Mouse (Mus musculus) kidney, adult 8-10 months (tissue): ENCODE data around the gene Mvd.

Experiments
- DNase-seq, 2 experiments: peaks; one replicate each; pipeline ENCODE4 v3.0.0; 2022

Mvd gene

DNA sequence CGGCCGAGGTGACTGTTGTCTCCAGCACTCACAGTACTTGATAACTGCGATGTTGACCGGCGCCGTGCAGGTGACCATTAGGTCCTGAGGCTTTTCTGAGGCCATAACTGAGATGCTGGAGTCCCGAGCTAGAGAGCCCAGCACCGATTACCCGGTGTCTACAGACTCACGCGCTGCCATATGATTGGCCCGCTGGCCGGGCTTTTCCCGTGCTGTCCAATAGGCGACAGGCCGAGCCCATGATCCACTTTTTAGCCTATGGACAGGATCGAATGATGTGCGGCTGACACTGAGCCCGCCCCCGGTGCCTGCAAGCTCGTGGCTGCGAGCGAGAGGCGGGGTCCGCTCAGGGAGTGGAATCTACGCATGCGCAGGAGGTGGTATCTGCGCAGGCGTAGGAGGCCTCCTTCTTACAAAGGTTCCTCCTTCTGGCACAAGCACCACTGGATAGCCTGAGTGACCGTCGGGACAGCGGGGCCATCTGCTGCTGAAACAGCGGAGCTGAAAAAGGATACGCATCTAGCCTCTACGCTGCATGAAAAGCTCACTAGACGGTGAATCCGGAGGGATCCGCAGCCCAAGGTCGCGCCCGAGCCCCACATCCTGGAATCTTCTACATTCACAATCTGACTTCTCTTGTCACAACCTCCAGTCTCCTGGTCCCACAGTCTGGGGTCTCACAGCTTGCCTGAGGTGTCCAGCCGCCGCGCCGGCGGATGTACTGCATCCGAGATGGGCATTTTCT, at the start of gene Mvd:
Mvd (minus strand) TSS at position 161 of the 745 bp plus-strand sequence.
- peak; percentile 99 for DNase-seq

DNA sequence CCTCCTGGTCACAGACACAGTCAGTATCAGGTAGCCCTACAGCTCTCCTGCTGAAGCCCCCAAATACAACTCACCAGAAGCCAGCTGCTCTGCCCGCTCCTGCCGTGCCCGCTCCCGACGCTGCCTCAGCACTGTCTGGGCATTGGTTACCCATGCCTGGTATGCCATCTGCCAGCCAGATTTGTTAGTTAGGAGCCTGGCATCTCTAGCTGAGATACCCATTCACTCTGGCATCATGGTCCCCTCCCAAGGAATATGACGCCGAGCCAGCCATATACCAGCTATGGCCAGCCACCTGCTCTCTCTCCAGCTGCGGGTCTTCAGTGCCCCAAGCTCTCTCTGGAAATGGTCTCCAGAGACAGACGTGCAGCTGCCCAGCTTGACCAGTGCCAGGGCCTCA, 45.2 kb upstream of the Mvd start:
- no peak for DNase-seq

DNA sequence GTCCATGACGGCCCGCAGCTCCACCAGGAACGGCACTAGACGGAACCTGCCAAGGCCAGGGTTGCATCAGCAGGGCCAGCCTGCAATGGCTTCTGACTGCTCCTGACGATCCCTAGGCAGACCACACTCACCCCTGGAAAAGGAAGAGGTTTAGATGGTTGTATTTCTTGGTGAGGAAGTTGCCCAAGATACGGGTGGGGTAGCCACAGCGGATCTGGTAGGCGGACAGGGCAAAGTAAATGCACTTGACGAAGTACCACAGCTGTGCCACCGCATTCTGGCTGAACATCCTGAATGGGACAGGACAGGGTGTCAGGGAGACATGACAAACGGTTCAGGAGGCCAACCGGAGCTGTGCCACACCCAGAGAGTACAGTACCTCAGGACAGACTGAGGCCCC, 41.6 kb upstream of the Mvd start:
- no peak for DNase-seq

DNA sequence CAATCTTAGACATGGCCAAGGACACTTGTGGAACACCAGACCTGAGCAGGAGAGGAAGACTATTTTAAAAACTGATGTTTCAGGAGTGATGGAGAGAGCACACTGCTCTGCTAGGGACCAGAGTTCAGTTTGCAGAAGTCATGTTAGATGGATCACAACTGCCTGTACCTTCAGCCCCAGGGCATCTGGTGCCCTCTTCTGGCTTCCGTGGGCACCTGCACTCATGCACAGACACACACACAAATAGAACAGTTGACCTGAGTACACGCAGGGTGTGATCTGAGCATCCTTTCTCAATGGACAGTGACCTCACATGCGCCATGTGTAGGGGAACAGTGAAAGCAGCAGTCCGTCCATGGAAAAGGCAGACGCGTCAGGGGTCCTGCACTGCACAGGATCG, 40.7 kb upstream of the Mvd start:
- no peak for DNase-seq

DNA sequence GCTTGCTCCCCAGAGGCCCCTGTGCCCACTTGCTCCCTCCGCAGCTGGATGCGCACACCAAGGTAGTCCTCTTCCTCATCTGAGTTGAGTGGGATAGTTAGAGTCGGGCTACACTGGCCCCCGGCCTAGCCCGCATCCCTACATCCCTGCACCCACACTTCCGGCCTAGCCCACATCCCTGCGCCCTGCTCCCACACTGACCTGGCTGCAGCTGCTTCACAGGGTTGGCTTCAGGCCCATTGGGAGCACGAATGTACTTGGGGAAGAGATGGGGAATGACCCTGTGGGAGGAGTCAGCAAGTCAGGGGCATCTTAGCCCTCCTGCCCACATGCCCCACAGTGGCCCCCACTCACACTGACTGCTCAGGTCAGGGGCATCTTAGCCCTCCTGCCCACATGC, 39.2 kb upstream of the Mvd start:
- no peak for DNase-seq

DNA sequence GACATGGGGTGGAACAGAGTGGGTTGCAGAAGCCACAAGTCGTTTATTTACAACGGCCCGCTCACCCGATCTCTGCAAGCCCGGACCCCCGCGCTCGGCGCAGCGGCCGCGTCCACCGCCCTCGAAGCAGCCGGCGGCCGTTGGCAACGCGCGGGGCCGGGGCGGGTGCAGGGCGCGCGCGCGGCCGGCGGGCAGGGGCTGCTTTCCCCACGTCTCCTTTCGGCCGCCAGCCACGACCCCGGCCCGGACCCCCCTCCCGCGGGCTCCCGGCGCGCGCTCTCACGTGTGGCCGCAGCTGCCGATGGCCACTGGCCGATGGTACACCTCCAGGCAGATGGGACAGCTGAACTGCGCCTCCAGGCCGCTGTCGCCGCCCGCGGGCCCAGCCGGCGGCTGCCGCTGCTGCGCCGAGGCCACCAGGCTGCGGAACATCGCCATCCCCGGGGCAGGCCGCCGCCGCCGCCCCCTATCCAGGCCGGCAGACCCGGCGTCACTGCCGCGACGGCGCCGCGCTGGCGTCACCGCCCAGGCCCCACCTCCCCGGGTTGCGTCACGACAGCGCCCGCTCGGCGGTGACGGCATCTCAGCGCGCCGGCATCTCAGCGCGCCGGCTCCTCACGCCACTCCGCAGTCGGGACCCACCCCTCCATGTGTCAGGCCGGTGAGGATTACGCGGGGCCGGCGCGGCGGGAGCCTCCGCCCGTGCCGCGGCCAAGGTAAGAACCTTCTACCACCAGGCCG, 32.5 kb upstream of the Mvd start, which contains the start of the genes Rnf166 and Ctu2:
Rnf166 (minus strand) TSS at position 485 of the 741 bp plus-strand sequence.
Ctu2 (plus strand) TSS at position 564 of the 741 bp plus-strand sequence.
- peak; percentile 77 to 87 for DNase-seq

DNA sequence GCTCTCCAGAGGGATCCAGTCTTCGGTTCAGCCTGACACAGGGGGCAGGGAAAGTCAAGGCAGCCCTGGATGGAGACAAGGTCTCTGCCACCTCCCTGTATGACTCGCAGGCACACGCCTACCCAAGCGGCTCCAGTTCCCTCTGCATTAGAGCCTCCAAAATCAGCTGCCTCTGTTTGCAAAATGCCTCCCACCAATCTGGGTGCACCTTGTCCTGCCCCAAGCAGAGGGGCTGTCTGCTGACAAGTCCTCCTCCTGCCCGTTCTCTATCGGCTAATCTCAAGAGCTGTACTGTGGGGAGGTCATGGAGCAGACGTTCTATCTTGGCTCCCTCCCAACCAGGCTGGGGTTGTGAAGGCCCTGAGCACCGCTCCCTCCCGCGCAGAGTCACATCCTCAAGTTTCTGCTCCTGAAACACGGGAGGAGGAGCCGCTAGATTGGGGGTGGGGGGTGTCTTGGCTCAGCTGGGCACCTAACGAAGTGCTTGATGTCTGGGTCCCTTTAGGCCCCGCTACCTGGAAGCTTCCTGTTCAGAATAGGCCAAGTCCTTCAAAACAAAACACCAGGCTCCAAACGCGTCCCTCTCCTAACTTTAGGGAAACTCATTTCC, 31.8 kb upstream of the Mvd start:
- peak; percentile 38 to 45 for DNase-seq

DNA sequence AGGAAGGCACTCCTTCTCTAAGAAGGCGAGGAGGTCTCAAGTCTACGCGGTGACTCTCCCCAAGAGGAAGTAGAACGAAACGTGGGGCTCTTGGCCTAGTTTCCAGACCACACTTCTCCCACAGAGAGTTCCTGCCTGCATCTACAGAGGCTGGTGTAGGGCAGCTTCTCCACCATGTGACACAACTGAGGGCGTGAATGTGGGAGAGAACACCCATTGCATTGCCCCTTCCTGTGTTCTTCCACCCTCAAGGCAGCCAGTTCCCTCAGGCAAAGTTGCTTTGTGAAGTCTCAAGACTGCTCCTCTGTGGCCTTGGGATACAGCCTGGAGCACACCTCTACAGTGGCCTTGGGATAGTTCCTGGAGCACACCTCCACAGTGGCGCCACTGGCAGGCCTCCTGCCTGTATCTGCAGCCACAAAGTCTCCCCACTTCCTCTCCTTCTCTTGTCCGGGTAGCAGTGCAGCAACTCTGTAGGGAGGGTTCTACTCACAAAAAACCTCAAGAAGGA, 30.7 kb upstream of the Mvd start:
- DNase-seq: no peak

DNA sequence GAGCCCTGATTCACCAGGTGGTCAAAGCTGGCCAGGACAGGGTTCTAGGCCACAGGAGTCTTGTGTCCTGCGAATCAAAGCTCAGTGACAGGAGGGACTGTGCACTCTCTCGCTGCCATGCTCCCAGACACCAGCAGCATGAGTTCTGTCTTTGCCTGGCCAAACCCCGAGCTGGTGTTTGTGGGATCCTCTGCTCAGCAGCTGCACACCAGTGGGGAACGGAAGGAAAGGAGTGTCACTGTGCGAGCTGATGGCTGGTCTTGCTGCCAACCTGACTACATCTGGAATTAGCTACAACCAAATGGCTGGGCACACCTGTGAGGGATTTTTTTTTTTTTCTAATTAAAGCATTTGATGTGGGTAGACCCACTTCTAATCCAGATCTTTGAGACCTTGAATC, 27.5 kb upstream of the Mvd start:
- no peak for DNase-seq

DNA sequence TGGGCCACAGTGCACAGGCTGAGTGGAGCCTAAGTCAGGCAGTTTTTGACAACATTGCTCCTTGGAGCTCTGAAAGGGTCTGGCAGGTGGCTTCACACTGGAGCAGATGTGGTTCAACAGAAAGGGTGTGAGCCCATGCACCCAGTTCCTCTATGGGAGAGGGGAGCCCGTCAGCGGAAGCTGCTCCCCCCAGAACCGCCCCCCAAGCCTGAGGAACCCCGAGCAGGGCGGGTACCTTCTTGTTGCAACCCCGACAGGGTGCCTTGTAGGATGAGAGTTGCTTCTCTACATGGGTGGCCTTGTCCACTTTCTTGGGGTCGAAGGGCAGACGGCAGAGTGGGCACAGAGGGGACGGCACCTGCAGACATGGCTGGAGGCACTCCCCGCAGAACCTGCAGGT, 26.7 kb upstream of the Mvd start:
- DNase-seq: no peak

DNA sequence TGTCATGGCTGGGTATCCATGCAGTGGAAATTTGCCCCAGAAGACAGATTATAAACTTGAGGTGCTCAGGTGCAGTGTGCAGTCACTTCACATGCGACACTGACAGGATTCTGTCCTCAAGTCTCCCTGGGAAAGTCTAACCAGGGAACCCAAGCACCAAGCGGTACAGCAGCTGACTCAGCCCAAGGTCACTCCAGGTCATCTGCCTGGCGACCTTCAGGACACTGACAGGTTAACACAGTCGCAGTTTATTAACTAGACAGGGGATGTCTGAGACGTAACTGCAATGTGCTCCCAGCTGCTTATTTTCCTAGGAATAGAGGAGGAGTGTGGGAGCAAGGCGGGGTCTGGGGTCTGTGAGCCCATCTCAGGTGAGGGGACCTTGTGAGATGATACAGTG, 26.2 kb upstream of the Mvd start:
- peak in 1 of 2 experiments; percentile 32 for DNase-seq

DNA sequence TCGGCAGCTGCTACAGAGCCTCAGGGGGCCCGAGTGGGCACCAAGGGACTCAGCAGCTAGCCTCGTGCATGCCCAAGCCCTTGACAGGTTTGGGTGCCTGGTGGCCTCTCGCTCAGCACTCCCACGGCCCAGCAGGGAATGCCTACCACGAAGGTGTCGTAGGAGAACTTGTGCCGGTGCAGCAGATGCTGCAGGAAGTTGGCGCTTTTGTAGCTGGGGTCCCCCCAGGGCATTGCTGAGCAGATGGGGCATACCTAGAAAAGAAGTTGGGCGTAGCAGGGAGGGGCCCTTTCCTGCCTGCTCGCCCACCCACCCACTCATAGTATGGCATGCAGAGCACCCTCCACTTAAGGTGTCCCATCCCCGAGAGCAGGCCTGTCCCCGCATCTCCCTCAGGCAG, 24.6 kb upstream of the Mvd start:
- DNase-seq: no peak

DNA sequence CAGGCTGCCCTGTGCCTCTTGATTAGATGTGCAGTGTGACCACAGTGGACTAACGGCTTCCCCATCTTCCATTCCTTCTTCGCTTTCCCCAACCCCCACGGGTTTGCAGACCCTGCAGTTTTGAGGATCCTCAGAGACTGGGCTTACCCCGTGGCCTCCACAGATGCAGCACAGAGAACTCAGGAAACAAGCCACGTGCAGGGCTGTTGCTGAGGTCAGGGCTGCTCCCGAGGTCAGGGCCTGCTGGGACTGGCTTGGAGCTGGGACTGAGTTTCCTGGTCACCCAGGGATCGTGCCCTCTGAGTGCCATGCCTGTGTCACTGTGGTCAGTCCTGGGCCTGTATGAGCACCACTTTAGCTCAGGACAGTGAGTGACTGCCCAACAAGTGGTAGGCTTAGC, 21.8 kb upstream of the Mvd start:
- no peak for DNase-seq

DNA sequence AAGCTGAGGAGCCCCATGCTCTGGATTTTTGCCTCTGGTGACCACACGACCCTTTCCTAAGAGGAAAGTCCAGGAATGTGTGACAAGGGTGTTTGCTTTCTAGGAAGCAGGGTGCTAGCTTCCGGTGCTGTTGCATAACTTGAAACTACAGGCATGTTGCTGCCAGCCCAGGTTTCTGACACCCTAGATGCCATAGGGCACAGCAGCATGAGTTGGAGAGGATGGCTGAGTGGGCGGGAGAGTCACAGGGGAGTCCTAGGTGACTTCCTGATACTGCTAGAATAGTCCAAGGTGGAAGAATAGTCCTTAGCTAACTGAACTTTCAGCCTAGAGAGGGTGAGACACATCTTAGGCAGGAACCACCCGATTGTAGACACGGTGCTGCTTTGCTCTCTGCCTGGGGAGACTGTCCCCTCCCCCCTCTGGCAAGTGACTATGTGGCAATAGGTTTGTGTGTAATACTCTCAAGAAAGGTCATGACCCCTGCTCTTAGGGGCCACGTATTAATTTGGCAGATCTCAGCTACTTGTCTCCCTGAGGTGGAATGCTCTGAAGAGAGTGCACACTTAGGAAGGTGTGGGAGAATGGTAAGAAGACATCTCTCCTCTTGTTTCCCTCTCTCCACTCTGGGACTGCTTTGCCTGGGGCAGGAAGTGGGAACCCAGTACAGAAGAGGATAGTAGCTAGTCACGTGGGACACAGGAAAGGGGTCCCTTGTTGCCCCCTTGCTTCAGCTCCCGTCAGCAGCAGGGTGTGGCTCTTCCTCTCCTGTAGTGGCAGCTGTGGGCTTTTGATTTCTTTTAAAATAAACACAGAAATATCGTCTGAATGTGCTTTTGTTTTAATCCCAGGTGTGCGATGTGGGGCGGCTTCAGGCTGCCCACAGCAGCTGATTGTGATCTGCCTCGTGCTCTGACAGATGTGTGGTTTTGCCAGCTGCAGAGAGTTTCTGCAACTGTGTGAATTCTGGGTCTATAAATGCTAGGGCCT, 20.7 kb upstream of the Mvd start:
- DNase-seq: peak in 1 of 2 experiments; percentile 25

DNA sequence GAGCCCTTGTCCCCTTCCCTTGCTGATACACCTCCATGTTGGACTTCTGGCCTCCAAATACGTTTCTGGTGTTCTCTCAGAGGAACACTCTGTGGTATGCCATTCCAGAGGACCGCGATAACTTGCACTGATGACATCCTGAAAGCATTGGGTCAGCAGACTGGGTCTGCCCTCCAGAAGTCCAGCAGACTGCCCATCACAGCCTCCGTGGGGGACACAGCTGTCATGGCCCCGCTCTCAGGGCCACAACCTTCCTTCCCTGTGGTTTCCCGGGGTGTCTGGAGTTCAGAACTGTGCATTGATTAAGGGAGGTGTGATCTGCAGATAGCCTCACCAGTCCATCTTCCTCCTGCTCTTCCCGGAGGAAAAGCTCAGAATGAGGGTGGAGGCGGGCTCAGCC, 19.3 kb upstream of the Mvd start:
- no peak for DNase-seq

DNA sequence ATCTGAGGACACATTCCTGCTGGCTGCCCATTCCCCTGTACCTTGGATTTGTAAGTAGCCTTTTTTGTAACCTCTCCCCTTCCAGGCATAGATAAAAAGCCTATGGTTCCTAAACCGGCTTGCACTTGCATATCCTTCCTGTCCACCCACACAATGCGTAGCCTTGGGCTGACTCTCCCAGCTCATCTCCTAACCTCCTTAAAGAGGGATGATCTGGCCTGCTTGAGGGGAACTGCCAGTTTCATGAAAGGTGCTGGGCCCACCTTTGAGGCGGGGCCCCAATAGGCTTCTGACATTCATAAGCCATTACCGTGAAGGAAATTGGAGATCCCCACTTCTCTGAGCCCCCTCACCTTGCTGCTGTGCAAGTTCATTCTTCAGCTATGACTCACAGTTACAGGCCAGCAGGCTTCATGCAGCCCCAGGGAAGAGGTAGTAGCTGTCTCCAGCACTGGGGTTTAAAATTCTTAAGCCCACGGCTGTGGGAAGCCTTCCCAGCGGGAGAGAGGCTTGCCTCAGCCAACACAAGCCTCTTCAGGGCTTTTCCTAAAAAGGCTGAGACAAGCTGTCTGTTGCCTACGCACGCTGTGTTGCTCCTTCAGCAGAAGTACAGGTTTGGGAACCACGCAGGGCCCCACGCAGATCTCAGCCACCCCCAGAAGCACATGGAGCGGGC, 18.4 kb upstream of the Mvd start:
- no peak for DNase-seq

DNA sequence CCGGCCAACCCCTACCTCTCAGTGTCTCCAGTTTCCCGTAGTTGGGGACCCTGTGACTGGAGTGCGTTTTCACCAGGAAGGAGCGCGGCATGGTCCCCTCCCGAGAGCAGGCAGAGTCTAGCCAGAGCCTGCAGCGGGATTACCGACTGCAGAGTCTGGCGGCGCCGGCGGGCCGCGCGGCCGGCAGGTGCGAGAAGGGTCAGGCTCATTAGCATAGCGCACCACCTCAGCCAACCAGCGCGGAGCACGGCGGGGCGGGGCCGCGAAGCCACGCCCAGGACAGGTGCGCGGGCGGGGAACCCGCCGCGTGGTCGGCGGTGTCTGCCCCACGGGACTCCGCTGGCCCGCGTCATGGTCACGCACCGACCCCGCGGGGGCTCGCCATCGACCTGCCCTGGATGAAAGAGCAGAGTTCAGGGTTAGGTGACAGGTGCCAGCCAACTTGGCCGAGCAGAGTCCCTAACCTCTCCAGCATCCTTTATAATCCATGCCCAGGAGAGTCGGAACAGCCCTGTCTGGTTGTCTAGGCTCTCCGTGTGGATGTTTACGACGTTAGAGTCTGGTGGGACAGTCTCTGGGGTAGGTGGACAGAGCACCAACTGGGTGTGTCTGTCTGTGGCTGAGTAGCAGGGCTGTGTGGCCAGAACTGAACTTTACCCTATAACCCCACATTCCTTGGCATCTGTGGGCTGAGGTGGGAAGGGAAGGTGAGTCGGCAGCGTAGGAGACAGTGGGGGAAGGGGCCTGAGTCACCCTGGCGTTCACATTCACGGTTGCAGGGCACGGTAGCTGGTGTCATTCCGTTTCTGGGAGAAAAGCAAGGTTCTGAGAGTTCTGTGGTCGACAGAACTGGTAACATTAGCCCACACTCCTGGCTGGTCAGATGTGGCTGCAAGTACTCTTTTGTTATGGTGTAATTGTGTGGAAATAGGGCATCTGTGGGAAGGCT, 17.6 kb upstream of the Mvd start, which contains the start of gene Snai3:
Snai3 (minus strand) TSS at position 210 of the 949 bp plus-strand sequence.
- peak; percentile 81 to 82 for DNase-seq

DNA sequence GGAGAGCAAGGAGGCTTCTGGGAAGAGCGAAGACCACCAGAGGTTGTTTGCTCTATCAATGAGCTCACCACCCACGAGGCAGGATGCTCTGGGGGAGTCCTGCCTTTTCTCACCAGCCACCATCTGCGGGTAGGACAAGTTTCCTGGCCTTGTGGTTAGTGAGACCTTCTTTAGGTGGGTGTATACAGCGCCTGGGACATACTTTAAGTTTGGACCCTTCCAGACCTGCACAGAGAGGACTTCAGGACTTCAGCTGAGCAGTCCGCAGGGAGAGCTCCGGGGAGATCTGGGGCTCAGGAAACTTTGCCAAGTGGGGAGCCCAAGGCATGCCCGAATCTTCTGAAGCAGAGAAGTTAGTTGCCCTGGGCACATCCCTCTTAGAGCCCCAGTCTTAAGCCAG, 16.8 kb upstream of the Mvd start:
- DNase-seq: no peak

DNA sequence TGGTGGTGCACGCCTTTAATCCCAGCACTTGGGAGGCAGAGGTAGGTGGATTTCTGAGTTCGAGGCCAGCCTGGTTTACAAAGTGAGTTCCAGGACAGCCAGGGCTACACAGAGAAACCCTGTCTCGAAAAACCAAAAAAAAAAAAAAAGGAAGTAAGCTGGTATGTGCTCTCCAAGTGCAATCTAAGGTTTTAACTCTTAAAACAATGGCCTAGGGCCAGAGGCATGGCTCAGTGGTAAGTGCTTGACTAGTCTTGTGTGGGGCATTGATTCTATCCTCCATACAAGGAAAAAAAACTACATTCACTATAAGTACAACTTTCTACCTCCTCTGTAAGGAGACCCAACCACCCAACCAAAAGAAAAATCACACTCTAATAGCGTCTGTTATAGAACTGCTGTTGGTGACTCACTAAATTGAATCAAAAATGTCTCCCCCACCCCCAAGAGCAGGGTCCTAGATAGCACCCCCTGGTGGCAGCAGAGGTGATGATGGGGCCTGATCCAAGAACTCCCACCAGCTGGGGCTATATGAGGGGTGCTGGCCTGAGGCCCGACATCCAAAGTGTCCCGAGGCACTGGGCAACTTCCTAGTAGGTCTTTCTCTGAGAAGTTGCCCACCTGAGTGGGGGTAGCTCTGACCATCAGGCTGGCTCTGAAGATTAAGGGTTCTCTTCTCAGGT, 16.1 kb upstream of the Mvd start:
- no peak for DNase-seq

DNA sequence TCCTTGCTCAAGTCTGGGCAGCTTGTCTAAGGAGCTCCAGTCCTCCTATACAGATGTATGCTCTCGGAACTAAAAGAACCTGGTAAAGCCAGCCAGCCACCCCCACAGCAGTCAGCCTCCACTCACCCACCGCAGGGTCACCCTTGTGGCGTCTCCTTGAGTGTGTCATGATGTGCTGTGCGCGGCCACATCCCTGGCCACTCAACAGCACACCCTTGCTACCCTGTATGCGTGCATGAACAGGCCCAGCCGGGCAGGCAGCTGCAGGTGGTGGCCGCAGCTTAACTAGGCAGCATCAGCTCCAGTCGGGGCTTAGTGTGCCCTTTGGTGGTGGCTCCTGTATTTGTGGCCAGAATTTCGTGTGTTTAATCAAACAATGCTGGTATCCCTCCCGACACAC, 13.9 kb upstream of the Mvd start:
- no peak for DNase-seq
